Mouse (Mus musculus) limb, embryonic 13.5 days (tissue): ENCODE measurements around the gene Ngf. TPM values are rescaled to one million over a fixed set of nuclear protein-coding genes. Genes with fewer than 3 reads are reported as not detected.

Experiments
- ATAC-seq: fragments of 200-750 bp; cut with Nextera tagmentation; 2 replicates; pipeline ENCODE4 v1.8.0; 2017; ENCODE audit warnings: low read depth, moderate number of reproducible peaks, moderate TSS enrichment; ENCODE audit not compliant: low FRiP score
- H3K27ac ChIP-seq: fragments of 300-500 bp; sonication (generic); 2 replicates; pipeline ENCODE4 v1.5.1; 2015; ENCODE audit warnings: inconsistent platforms, mild to moderate bottlenecking, moderate library complexity
- H3K27me3 ChIP-seq: fragments of 300-500 bp; sonication (generic); 2 replicates; pipeline ENCODE4 v1.6.1; 2015; ENCODE audit warnings: mild to moderate bottlenecking, inconsistent platforms
- H3K36me3 ChIP-seq: fragments of 300-500 bp; sonication (generic); 2 replicates; pipeline ENCODE4 v1.6.1; 2015; ENCODE audit warnings: inconsistent platforms, mild to moderate bottlenecking, moderate library complexity
- H3K4me1 ChIP-seq: fragments of 300-500 bp; sonication (generic); 2 replicates; pipeline ENCODE4 v1.6.1; 2015; ENCODE audit warnings: inconsistent platforms
- H3K4me2 ChIP-seq: fragments of 300-500 bp; sonication (generic); replicated peaks from 2 replicates; pipeline ENCODE4 v1.6.1; 2015; ENCODE audit warnings: inconsistent platforms, mild to moderate bottlenecking, moderate library complexity
- H3K4me3 ChIP-seq: fragments of 300-500 bp; sonication (generic); 2 replicates; pipeline ENCODE4 v1.5.1; 2015; ENCODE audit warnings: moderate library complexity, mild to moderate bottlenecking, inconsistent platforms
- H3K9ac ChIP-seq: fragments of 300-500 bp; sonication (generic); 2 replicates; pipeline ENCODE4 v1.6.1; 2015; ENCODE audit warnings: mild to moderate bottlenecking, inconsistent platforms
- H3K9me3 ChIP-seq: fragments of 300-500 bp; sonication (generic); 2 replicates; pipeline ENCODE4 v1.6.1; 2016; ENCODE audit warnings: inconsistent platforms
- WGBS: fragments of 180-500 bp; shearing (Covaris S2); methylation state at CpG from one replicate; pipeline ENCODE4 v1.1.7; 2015; 5-methylcytosine and 5-hydroxymethylcytosine counted together
- polyA plus RNA-seq: library from polyadenylated mRNA; unstranded; fragments of >200 nt; fragmentation: Nextera tagmentation; extraction: Ambion mirVana; gene quantifications from 2 replicates; pipeline ENCODE4 v1.2.1, GENCODE M21; 2015

Gene Ngf
- polyA plus RNA-seq, 1 experiment from 2014 or later = 8.7 TPM

DNA sequence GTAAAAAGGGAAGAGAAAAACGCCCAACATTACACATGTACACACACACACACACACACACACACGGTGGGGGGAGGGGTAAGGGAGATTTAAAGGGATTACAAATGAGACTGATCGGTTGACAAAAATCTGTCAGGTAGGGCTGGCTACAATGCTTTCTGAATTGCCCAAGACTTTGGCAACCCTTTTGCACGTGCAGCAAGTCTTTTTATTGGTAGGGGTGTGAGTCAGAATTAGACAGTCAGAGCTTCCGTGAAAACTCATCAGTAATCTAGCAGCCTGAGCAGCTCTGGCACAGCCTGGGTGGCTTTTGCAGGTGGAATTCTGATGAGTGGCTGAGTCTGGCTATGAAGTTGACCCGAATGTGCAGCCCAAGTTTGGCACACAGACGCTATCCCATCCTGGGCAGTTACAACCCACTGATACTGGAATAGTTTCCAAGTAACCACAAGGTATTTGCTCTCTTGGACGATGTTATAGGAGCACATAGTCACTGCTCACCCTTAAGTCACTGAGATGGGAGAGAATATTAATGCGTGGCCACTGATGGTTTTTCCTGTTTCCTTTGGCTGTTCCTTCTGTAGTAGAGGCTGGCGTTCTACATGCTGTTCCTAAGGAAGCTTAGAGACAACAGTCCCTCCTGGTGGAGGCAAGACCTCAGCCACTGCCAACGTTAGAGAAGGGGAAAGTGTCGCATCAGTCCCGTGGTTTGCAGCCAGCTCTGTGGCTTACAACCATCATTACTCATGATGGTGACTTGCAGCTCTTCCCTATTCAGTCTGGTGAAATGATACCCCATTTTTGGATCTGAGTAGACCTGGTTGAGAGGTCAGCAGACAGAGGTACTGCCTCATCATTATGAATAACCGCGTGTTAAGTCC, 4.8 kb downstream of the Ngf start:
- Histone ChIP-seq H3K9ac (no peak overlapping the region), H3K36me3 (no peaks in the 10 kb centered on the region), H3K9me3 (no peaks in the 10 kb centered on the region), H3K4me1 (peaks cover 41% of the 10 kb centered on the region), H3K27ac (no peak overlapping the region), H3K4me3 (no peak overlapping the region), H3K4me2 (no peak overlapping the region), H3K27me3 (peaks cover 31% of the 10 kb centered on the region)
- 81% methylated on average over 15 of the region's 15 CpGs for WGBS
- ATAC-seq = no peak

DNA sequence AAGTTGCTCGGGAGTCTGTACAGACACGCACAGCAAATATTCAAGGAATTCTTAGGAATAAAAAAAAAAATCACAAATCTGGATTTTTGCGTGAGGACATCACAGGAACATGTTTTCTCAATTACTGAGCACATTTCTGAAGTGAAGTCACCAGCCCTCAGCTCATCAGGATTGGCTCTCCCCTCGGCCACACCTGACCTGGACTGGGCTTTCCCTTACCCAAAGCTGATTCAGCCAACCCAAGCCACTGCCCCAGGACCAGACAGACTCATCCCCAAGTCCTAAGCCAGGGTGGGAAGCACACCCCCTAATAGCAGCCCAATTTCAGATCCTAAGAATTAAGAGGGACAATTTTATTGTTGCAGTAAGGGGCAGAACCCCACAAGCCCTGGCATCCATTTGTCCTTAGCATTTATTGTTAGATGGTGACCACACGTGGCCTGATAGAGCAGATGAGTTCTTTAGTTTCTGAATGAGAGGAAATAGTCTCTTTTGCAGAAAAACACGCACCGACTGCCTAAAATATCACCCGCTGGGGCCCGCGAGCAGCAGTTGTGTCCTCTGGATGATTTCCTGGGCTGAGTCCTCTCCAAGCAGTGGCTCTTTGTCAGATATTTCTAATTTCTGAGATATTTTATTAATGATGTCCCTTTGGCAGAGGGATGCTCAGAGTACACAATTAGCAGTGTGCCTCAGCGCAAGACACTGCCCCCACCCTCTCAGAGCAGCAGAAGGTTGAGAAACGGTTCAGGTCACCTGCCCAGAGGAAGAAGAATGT, 8.4 kb downstream of the Ngf start:
- WGBS = 69% methylated on average over 12 of the region's 12 CpGs
- Histone ChIP-seq H3K9me3 (no peaks in the 10 kb centered on the region), H3K36me3 (no peaks in the 10 kb centered on the region), H3K27me3 (peaks cover 5% of the 10 kb centered on the region; the same call in 1 of the 2 replicates), H3K9ac (no peak overlapping the region), H3K4me2 (no peak overlapping the region), H3K4me3 (no peak overlapping the region), H3K4me1 (0 out of 2 replicates have a peak, but pooled peaks cover 8% of the 10 kb centered on the region), H3K27ac (no peak overlapping the region)
- no peak for ATAC-seq

DNA sequence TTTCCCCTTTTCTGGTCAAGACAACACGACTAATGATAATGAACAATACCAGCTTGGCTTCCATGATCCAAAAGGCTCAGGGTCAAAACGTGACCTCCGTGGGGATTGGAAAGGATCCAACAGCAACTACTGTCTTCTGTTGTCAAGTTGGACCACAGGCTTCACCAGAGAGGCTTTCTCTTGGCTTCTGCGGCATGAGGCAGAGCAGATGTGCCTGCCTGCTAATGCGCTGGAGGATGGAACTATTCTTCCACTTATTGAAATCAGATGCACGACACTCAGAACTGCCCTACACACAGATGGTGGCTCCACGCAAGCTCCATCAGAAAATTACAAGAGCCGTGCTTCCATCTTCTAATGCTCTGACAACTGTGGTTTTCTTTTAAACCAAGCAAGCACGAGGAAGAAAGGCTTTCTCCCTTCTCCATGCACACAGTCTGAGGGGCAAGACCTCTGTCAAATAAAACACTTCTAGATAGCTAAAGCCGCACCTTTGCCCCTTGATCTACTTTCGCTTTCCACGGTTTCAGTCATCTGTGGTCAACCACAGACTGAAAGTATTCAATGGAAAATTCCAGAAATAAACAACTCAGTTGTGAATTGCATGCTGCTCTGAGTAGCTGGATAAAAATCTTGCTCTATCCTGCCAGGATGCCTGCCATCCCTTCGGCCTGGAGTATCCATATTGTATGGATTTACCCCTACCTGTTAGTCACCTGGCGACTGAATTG, 20.8 kb downstream of the Ngf start:
- no peaks in the 10 kb centered on the region for H3K36me3 ChIP-seq
- no peak overlapping the region for H3K27ac ChIP-seq
- peaks cover 13% of the 10 kb centered on the region for H3K4me1 ChIP-seq
- no peaks in the 10 kb centered on the region for H3K9me3 ChIP-seq
- H3K9ac ChIP-seq = no peak overlapping the region
- H3K4me3 ChIP-seq = no peak overlapping the region
- H3K27me3 ChIP-seq = no peaks in the 10 kb centered on the region
- 62% methylated on average over 14 of the region's 14 CpGs for WGBS
- no peak for ATAC-seq
- H3K4me2 ChIP-seq = no peak overlapping the region

DNA sequence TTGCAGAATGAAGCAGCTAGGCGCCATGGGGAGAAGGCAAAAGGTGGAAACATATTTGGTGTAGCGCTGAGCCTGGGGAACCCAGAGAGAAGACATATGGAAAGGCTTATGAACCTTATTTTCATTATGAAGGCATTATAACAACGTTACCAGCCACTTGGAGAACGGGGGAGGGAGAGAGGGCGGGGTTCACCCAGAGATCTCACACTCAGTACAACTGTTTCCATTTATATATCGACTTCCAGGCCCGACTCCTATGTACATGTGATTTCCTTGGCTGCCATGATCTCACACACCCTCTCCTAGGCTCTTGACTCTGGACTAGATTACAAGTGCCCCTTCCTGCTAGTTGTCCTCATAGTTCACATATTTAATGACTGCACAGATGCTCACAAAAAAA, 28.4 kb downstream of the Ngf start:
- WGBS = 62% methylated on average over 7 of the region's 7 CpGs
- ATAC-seq = peak; percentile 86
- Histone ChIP-seq H3K4me2 (no peak overlapping the region), H3K9me3 (no peaks in the 10 kb centered on the region), H3K4me1 (peaks cover 14% of the 10 kb centered on the region), H3K27me3 (no peaks in the 10 kb centered on the region), H3K36me3 (no peaks in the 10 kb centered on the region), H3K27ac (peak overlapping the region; percentile 74), H3K9ac (no peak overlapping the region), H3K4me3 (no peak overlapping the region)

DNA sequence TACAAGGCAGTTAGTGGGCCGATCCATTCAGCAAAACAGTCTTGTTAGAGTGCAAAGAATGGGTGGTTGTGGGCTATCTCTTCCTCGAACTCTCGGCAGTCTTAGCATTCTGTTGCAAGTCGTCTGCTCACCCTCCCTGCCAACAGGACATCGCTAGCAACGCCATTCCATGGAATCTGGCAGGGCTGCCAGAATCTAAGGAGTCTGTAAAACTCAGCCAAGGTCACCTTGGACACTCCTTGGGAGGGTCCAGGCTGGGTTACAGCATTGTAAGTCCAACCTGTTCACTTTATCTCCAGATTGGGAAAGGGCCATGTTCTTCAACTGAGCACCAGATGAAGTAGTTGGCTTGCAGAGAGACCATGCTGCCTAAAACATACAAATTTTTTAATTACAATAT, 29.2 kb downstream of the Ngf start:
- no peak for ATAC-seq
- Histone ChIP-seq H3K27me3 (no peaks in the 10 kb centered on the region), H3K4me2 (no peak overlapping the region), H3K36me3 (no peaks in the 10 kb centered on the region), H3K4me3 (no peak overlapping the region), H3K9ac (no peak overlapping the region), H3K9me3 (no peaks in the 10 kb centered on the region), H3K4me1 (peaks cover 14% of the 10 kb centered on the region), H3K27ac (no peak overlapping the region)
- 87% methylated on average over 6 of the region's 6 CpGs for WGBS

DNA sequence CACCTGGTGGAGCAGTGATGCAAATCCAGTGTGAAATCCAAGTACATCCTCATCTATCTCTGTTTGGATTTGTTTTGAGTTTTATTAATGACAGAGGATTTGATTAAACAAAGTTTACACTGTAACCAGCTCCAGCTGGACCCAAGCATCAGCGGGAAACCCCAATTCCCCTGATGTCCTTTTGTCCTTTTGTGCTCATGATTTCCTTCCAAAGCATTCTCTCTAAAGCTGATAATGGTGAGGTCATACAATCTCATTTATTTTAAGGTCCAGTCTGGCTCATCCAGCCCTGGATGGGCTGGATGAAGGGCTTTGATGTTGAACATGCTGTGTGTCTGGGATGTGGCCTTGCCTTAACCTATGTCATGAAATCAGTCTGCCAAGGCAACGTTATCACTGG, 30.3 kb downstream of the Ngf start:
- no peak for ATAC-seq
- Histone ChIP-seq H3K36me3 (no peaks in the 10 kb centered on the region), H3K4me2 (no peak overlapping the region), H3K4me3 (no peak overlapping the region), H3K9ac (no peak overlapping the region), H3K4me1 (peaks cover 20% of the 10 kb centered on the region), H3K27ac (no peak overlapping the region), H3K9me3 (no peaks in the 10 kb centered on the region), H3K27me3 (no peaks in the 10 kb centered on the region)
- 78% methylated on average over 2 of the region's 2 CpGs for WGBS

DNA sequence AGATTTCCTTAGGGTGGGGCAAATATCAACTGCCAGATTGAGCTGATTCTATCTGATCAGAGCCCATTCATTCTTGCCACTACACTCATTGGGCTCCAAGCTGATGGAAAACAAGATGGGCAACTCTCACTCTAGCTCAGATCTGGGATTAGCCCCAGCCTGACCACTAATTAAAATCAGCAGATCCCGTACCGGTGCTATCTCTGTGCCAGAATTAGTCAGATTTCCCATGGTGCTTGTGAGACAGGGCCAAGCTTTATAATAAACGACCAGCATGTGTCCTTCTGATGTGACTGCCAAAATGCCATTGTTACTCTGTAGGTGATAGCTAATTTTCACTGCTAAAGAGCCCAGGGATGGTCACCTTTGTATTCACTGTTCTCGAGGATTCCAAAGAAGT, 31.5 kb downstream of the Ngf start:
- H3K4me2 ChIP-seq = no peak overlapping the region
- no peak overlapping the region for H3K27ac ChIP-seq
- H3K9me3 ChIP-seq = no peaks in the 10 kb centered on the region
- peaks cover 31% of the 10 kb centered on the region for H3K4me1 ChIP-seq
- WGBS = 79% methylated on average over 4 of the region's 4 CpGs
- ATAC-seq = no peak
- H3K4me3 ChIP-seq = no peak overlapping the region
- H3K9ac ChIP-seq = no peak overlapping the region
- H3K27me3 ChIP-seq = no peaks in the 10 kb centered on the region
- H3K36me3 ChIP-seq = no peaks in the 10 kb centered on the region

DNA sequence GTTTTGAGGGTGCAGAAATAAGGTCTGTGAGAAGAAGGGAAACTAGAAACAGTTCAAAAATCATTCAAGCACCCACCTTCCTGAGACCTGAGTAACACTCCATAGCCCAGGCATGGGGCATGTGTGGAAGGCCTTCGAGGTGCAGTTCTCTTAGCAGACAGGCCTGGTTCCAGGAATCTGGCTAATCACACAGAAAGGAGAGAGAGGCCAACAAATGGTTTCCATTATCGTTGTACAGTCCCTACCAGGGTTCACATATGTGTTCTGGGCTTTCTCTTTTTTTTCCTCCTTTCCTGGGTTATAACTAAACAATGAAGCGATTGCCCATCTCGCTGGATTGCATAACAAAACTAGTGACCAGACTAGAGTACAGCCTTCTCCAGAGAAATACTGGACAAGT, 35.4 kb downstream of the Ngf start:
- WGBS = 57% methylated on average over 4 of the region's 4 CpGs
- H3K36me3 ChIP-seq = no peaks in the 10 kb centered on the region
- peaks cover 36% of the 10 kb centered on the region for H3K4me1 ChIP-seq
- H3K4me2 ChIP-seq = no peak overlapping the region
- 0 out of 2 replicates have a peak, but pooled peaks have one; percentile 57 for ATAC-seq
- no peak overlapping the region for H3K9ac ChIP-seq
- no peaks in the 10 kb centered on the region for H3K27me3 ChIP-seq
- H3K9me3 ChIP-seq = no peaks in the 10 kb centered on the region
- no peak overlapping the region for H3K4me3 ChIP-seq
- peak overlapping the region; percentile 11; the same call in 1 of the 2 replicates for H3K27ac ChIP-seq

DNA sequence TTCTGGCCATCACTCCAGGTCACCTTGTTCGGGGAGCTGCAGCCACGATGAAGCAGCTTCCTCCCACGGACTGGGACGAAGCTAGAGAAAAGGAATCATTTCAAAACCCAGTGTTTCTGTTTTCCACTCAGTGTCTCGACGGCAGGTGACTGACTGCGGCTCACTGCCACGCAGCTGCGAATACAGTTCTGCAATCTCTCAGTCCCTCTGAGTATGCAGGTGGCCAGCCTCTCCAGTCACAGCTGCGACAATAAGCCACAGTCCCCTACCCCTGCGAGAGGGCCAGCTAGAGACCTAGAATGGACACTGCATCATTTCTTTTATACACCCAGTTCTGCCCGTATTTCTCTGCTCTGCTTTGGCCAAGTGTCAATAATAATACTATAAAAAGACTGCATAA, 36.3 kb downstream of the Ngf start:
- Histone ChIP-seq H3K36me3 (no peaks in the 10 kb centered on the region), H3K9me3 (no peaks in the 10 kb centered on the region), H3K9ac (no peak overlapping the region), H3K27me3 (no peaks in the 10 kb centered on the region), H3K4me3 (no peak overlapping the region), H3K4me2 (no peak overlapping the region), H3K4me1 (peaks cover 36% of the 10 kb centered on the region), H3K27ac (peak overlapping the region; percentile 11)
- ATAC-seq = peak; percentile 66; the same call in 1 of the 2 replicates
- WGBS = 45% methylated on average over 12 of the region's 12 CpGs

DNA sequence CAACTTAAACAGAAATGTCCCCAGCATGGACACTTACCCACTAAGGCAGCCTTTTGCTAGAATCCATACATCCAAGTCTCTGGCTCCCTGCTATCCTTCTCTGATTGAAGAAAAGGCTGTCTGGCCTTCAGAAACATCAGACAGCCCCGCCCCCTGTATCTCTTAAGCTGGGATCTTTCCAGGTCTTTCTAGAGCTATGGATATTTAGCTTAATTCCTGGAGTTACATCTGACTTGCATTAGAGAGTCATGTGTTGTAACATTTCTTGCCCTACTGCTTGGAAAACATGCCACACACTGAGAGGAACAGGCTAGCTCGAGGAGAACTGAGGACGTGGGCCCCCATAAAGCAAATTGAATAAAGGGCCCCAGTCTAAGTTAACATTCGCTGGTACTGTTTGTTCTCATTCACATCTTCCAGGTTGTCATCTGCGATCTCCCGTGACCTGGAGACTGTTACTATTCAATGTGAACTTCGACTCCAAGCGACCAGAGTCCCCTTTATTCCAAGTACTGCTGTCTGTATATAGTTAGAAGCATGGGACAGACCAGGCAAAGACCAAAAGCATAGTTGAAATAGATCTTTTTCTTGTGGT, 38.0 kb downstream of the Ngf start:
- Histone ChIP-seq H3K4me3 (no peak overlapping the region), H3K9ac (no peak overlapping the region), H3K4me1 (peaks cover 36% of the 10 kb centered on the region), H3K4me2 (no peak overlapping the region), H3K9me3 (no peaks in the 10 kb centered on the region), H3K27me3 (no peaks in the 10 kb centered on the region), H3K27ac (no peak overlapping the region; the same call in 1 of the 2 replicates), H3K36me3 (no peaks in the 10 kb centered on the region)
- no peak for ATAC-seq
- 57% methylated on average over 8 of the region's 8 CpGs for WGBS

DNA sequence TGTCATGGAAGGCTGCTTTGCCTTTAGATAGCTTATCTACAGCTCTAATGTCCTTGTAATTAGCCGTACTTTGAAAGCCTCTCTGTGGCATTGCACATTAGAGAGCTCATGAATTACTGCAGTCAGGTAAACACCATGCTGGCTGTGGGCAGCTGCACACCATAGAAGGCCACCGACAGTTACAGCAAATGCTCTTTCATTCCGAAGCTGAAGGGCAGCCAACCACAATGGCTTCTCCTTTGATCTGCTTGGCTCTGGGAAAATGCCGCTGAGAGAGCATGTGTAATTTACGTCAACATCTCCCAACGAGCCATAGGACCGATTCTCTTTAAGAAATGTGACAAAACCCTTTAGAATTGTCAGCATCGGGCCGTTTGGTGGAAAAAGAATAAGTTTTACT, 38.7 kb downstream of the Ngf start:
- ATAC-seq = no peak
- H3K4me2 ChIP-seq = no peak overlapping the region
- H3K27ac ChIP-seq = no peak overlapping the region
- H3K36me3 ChIP-seq = no peaks in the 10 kb centered on the region
- no peak overlapping the region for H3K9ac ChIP-seq
- peaks cover 36% of the 10 kb centered on the region for H3K4me1 ChIP-seq
- H3K27me3 ChIP-seq = no peaks in the 10 kb centered on the region
- no peaks in the 10 kb centered on the region for H3K9me3 ChIP-seq
- WGBS = 23% methylated on average over 9 of the region's 9 CpGs
- H3K4me3 ChIP-seq = no peak overlapping the region
